Mouse (Mus musculus) kidney, adult 2 months (tissue): ENCODE results near the gene Rhod. TPM values are rescaled to one million over a fixed set of nuclear protein-coding genes. Genes with fewer than 3 reads are reported as not detected.

ENCODE experiments used
- DNase-seq: peaks from one replicate; pipeline ENCODE4 v3.0.0; 2021
- H3K27ac ChIP-seq: fragments of 200-500 bp; 2 replicates; pipeline ENCODE4 v1.5.1; 2012; ENCODE audit warnings: low read depth, low read length, control low read depth, inconsistent platforms; ENCODE audit not compliant: insufficient read depth
- H3K27me3 ChIP-seq: fragments of 200-500 bp; replicated peaks from 2 replicates; pipeline ENCODE4 v1.6.1; 2012; ENCODE audit warnings: mild to moderate bottlenecking, moderate library complexity, low read length, inconsistent platforms; ENCODE audit not compliant: control insufficient read depth, insufficient read depth
- H3K36me3 ChIP-seq: fragments of 200-500 bp; 2 replicates; pipeline ENCODE4 v1.6.1; 2012; ENCODE audit warnings: mild to moderate bottlenecking, moderate library complexity, low read length, inconsistent platforms; ENCODE audit not compliant: control insufficient read depth, insufficient read depth
- H3K4me1 ChIP-seq: fragments of 200-500 bp; 2 replicates; pipeline ENCODE4 v1.6.1; 2011; ENCODE audit warnings: low read length; ENCODE audit not compliant: control insufficient read depth, insufficient read depth
- H3K4me3 ChIP-seq: fragments of 200-500 bp; 2 replicates; pipeline ENCODE4 v1.5.1; 2011; ENCODE audit warnings: mild to moderate bottlenecking, low read depth, low read length, control low read depth; ENCODE audit not compliant: insufficient read depth
- CTCF ChIP-seq: fragments of 200-500 bp; conservative IDR thresholded peaks from 2 replicates; pipeline ENCODE4 v1.5.1; 2011; ENCODE audit warnings: low read depth, mild to moderate bottlenecking, control low read depth, low read length, moderate library complexity, mixed read lengths; ENCODE audit not compliant: insufficient read depth, insufficient read length
- POLR2A ChIP-seq: fragments of 200-500 bp; IDR thresholded peaks from one replicate; pipeline ENCODE4 v1.6.1; 2011; ENCODE audit warnings: low read depth, low read length, control low read depth
- WGBS: fragments of 180-500 bp; shearing (Covaris S2); methylation state at CpG from one replicate; pipeline ENCODE4 v1.1.7; 2018; 5-methylcytosine and 5-hydroxymethylcytosine counted together
- polyA plus RNA-seq: library from polyadenylated mRNA; depleted of rRNA; stranded (reverse); fragments of >200 nt; gene quantifications from 2 replicates; pipeline ENCODE4 v1.2.3, GENCODE M21; 2012

Gene Rhod
- polyA plus RNA-seq, 1 experiment: 35.1 TPM

DNA sequence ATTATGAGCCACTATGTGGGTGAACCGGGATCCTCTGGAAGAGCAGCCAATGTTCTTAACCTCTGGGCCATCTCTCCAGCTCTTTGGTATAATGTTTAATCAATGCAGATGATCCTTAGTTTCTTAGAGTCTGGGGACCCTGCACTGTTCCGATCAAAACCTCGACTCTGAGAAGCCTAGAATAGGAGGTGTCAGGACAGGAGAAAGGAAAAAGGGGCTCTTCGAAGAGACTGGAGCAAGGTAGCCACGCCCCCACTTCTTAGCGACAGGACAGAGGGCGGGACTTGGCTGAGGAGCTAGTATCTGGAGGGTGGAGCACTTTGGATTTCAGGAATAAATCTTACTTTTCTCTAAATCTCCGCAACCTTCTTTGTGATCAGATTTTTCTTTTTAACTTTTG, 990 bp upstream of the Rhod start:
- DNase-seq: peak; percentile 85
- H3K27ac ChIP-seq: peak overlapping the region; percentile 90; the same call in 1 of the 2 replicates
- WGBS: 7% methylated on average over 8 of the region's 8 CpGs
- no peaks in the 10 kb centered on the region for H3K36me3 ChIP-seq
- H3K27me3 ChIP-seq: no peaks in the 10 kb centered on the region
- H3K4me1 ChIP-seq: peaks cover 32% of the 10 kb centered on the region
- H3K4me3 ChIP-seq: 0 out of 2 replicates have a peak overlapping the region, but pooled peaks have one; percentile 75
- TF ChIP-seq CTCF: no peak
- TF ChIP-seq POLR2A: no peak

DNA sequence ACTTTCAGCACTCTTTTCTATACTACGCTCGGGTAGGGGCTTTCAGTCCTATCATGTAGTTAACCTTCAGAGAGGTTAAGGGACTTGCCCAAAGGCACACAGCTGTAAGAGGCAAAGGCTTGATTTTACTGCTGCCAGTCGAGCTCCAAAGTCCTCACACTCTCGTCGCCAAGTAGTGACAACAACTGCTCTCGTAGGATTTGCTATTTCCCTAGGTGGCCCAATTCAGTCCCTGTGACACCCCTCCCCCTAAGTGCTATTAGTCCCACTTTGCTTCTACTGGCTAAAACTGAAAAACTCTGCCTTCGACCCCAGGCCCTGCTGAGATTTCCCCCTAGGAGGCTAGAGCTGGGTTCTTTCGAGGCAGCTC, 456 bp downstream of the Rhod start:
- Histone ChIP-seq H3K4me3 (peak overlapping the region; percentile 75), H3K4me1 (peaks cover 32% of the 10 kb centered on the region), H3K36me3 (no peaks in the 10 kb centered on the region), H3K27me3 (no peaks in the 10 kb centered on the region), H3K27ac (peak overlapping the region; percentile 49)
- TF ChIP-seq CTCF: no peak
- no peak for TF ChIP-seq POLR2A
- peak; percentile 42 for DNase-seq
- WGBS: 7% methylated on average over 8 of the region's 8 CpGs

DNA sequence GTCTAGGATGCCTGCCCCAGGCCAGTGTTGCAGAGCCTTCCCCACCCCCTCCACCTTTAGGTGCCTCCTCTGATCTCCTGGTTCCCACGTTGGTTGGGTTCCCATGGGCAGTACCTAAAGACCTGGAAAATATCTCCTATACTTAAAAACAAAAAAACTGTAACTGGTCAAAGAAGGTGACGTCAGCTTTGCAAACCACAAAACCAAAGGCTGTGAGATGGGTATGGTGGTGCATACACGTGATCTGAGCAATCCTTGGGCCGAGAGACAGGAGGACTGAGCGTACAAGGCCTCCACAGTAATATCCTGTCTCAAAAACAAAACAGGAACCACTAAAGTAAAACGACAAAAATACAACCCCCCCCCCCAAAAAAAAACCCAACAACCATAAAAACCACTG, 1.3 kb downstream of the Rhod start:
- Histone ChIP-seq H3K27ac (no peak overlapping the region), H3K36me3 (no peaks in the 10 kb centered on the region), H3K4me1 (peaks cover 32% of the 10 kb centered on the region), H3K4me3 (no peak overlapping the region), H3K27me3 (no peaks in the 10 kb centered on the region)
- no peak for DNase-seq
- TF ChIP-seq POLR2A (no peak), CTCF (no peak)
- 52% methylated on average over 6 of the region's 6 CpGs for WGBS

DNA sequence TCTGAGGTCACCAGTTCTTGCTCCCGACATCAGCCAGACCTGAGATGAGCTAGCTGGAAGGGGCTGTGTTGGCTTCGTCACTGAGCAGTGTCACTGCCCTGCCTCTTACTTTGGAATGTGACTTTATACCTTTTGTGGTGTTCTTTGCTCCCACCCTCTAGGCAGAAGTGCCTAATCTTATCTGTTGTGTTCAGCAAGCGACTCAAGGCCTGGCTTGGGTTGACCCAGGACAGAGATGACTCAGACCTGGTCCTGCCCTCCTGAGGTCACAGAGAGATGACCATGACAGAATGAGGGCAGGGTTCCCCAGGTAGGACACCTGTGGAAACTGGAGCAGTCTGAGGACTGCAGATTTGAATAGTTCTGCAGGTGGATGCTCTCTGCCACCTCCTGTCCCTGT, 3.0 kb downstream of the Rhod start:
- H3K36me3 ChIP-seq: no peaks in the 10 kb centered on the region
- no peak for DNase-seq
- H3K4me3 ChIP-seq: no peak overlapping the region
- H3K27me3 ChIP-seq: no peaks in the 10 kb centered on the region
- TF ChIP-seq POLR2A (no peak), CTCF (no peak)
- no peak overlapping the region for H3K27ac ChIP-seq
- 91% methylated on average over 3 of the region's 3 CpGs for WGBS
- peaks cover 21% of the 10 kb centered on the region for H3K4me1 ChIP-seq

DNA sequence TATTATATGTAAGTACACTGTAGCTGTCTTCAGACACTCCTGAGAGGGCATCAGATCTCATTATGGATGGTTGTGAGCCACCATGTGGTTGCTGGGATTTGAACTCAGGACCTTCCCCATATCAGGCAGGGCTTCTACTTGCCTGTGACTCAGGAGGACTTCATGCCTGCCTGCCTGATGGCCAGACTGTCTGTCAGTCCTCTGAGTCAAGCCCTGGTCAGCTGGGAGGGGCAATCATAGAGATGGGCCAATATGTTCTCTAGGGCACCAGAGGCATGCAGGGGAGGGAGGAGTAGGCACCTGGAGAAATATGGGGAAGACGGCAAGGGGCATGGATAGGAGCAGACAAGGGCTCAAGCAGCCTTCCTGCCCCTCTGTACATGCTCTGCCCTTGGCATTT, 4.2 kb downstream of the Rhod start:
- Histone ChIP-seq H3K27ac (no peak overlapping the region), H3K4me1 (peaks cover 11% of the 10 kb centered on the region)

DNA sequence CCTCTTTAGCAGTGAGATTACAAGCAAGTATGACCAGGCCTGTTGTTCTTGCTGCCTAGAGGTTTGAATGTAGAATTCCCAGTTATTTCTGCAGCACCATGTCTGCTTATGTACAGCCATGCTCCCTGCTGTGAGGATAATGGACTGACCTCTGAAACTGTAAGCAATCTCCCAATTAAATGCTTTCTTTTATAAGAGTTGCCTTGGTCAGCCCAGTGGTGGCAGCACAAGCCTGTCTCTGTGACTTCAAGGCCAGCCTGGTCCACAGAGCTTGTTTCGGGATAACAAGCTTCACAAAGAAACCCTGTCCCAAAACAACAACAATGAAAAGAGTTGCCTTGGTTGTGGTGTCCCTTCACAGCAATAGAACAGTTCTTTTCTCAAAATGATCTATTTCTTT, 5.5 kb downstream of the Rhod start:
- TF ChIP-seq POLR2A (no peak), CTCF (0 out of 2 replicates have a peak, but pooled peaks have one; percentile 10)
- peaks cover 6% of the 10 kb centered on the region; the same call in 1 of the 2 replicates for H3K4me1 ChIP-seq
- H3K4me3 ChIP-seq: no peak overlapping the region
- 79% methylated on average over 1 of the region's 1 CpGs for WGBS
- DNase-seq: no peak
- H3K27me3 ChIP-seq: no peaks in the 10 kb centered on the region
- no peaks in the 10 kb centered on the region for H3K36me3 ChIP-seq
- no peak overlapping the region for H3K27ac ChIP-seq

More for the DNA sequence above, 4.2 kb downstream of the Rhod start:
- no peak for TF ChIP-seq POLR2A
- no peak for TF ChIP-seq CTCF
- Histone ChIP-seq H3K27me3 (no peaks in the 10 kb centered on the region), H3K4me3 (no peak overlapping the region), H3K36me3 (no peaks in the 10 kb centered on the region)
- no peak for DNase-seq
- WGBS: 100% methylated on average over 1 of the region's 1 CpGs

DNA sequence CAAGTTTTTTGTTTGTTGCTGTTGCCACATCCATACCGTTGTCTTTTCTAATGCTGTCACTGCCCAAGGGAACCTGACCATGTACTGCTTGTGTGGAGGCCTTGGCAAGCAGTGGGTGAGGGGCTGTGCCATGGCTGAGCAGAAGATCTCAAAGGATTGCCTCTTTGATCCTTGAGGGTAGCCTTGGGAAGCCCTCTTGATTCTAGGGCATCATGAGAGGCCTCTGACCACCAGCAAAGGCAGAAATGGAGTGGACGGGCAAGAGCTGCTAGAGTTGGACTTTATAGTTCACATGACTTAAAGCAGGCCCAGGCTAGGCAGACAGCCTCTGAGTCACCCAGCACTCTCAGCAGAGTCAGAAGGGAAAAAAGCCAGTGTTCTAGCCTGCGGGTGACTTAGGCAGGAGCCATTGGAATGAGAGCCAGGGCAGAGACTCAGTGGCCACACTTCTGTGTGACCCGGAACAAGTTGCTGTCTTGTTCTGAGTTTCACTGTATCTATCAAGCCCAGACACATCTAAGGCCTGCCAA, 9.1 kb downstream of the Rhod start:
- WGBS: 75% methylated on average over 4 of the region's 4 CpGs
- Histone ChIP-seq H3K36me3 (no peaks in the 10 kb centered on the region), H3K27ac (no peak overlapping the region), H3K27me3 (no peaks in the 10 kb centered on the region), H3K4me1 (no peaks in the 10 kb centered on the region), H3K4me3 (no peak overlapping the region)
- TF ChIP-seq POLR2A (no peak), CTCF (no peak)
- DNase-seq: no peak
